Mouse (Mus musculus) testis, adult 2 months (tissue): Measurements from ENCODE around the gene Rgs10.

Experiments
- CTCF ChIP-seq: fragments of 200-500 bp; IDR thresholded peaks from 2 replicates; pipeline ENCODE4 v1.5.1; 2012; ENCODE audit warnings: low read depth, mild to moderate bottlenecking, inconsistent platforms, low read length, moderate library complexity; ENCODE audit not compliant: control insufficient read depth, insufficient read depth, insufficient replicate concordance
- POLR2A ChIP-seq: fragments of 200-500 bp; IDR thresholded peaks from 2 replicates; pipeline ENCODE4 v1.6.1; 2012; ENCODE audit warnings: low read depth, mild to moderate bottlenecking, inconsistent platforms, low read length, moderate library complexity; ENCODE audit not compliant: control insufficient read depth

DNA sequence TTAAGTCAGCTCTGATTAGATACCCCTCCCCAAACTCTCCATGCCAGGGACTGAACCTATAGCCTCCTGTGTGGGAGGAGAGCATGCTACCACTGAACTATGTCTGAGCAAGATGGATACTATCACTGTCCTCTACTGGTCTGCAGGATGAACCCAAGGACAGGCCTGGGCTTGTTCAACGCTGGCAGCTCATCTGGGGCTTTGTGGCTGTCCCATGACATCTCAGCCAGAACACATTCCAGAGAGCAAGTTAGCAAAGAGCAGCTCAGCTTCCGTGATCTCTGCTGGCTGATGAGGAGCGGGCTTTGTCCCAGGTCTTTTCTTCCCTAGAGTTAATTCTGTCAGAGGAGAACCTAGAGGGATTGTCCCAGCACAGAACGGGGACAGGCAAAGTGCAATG lies 55.6 kb downstream of the Rgs10 start:
- TF ChIP-seq POLR2A (no peak), CTCF (no peak)
